Mouse (Mus musculus) adrenal gland, adult 18-20 months (tissue): ENCODE results near the gene Rab21. TPM values are rescaled to one million over a fixed set of nuclear protein-coding genes. Genes with fewer than 3 reads are reported as not detected.

Experiments used
- total RNA-seq, 2 experiments: library from RNA; stranded (reverse); gene quantifications; 1 replicate in 1 of 2; 2 replicates in 1 of 2; pipeline ENCODE4 v1.2.3; 2021

Gene Rab21
- total RNA-seq, 2 experiments from 2014 or later: 54.8 to 61.1 TPM

Other genes with a start within 250 kb of the Rab21 start
- not detected for gene Tph2, start 130.6 kb downstream of the Rab21 start, total RNA-seq
- 10 to 100 TPM; 71.2 to 80.3 TPM for gene Tbc1d15, start 64.1 kb downstream of the Rab21 start, total RNA-seq
- gene Tmem19, start 46.9 kb upstream of the Rab21 start, total RNA-seq: 10 to 100 TPM; 27.2 to 37.8 TPM
- gene Thap2, start 68.8 kb upstream of the Rab21 start, total RNA-seq: 10 to 100 TPM; 10.6 to 14.4 TPM
- 10 to 100 TPM; 34.8 to 41.7 TPM for gene Zfc3h1, start 69.4 kb upstream of the Rab21 start, total RNA-seq